Mouse (Mus musculus) gastrocnemius, postnatal 10 days (tissue): ENCODE results near the gene Saal1. TPM values are rescaled to one million over a fixed set of nuclear protein-coding genes. Genes with fewer than 3 reads are reported as not detected.
"Not testable (repeated sequence)": the region's sequence is repeated elsewhere in the genome, so short reads cannot be mapped to it uniquely, and the experiment has no call there.

Experiments used
- DNase-seq: peaks from one replicate; pipeline ENCODE4 v3.0.0; 2021; ENCODE audit warnings: mixed read lengths
- total RNA-seq, 2 experiments: library from RNA; stranded (reverse); gene quantifications; 2 replicates each; pipeline ENCODE4 v1.2.3; 2021

Gene Saal1
- total RNA-seq, 2 experiments from 2014 or later = 4.9 to 7.0 TPM

GRCm38 (mm10) chr7:46696754-46697153 lies 13.7 kb downstream of the Saal1 start:
- no peak for DNase-seq

GRCm38 (mm10) chr7:46686827-46687226 lies 23.7 kb downstream of the Saal1 start:
- DNase-seq = no peak

DNA sequence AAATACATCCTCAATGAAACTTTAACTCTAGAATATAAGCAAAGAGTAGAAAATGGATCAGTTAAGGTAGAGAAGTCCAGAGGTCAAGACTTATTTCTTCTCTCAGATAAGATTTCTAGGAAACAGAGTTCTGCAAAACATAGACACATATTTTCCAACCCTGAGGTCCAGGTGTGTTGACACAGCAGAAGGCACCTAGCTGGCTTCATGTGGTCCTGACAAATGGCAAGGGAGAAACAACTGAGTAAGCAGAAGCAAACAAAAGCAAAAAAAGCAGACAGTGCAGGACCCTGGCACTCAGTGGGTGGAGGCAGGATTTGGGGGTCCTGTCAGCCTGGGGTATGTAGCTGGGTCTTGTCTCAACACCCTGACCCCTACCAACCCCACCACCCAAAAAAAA lies 29.7 kb downstream of the Saal1 start:
- no peak for DNase-seq

- DNase-seq = not testable (repeated sequence)
These were observed 31.4 kb downstream of the Saal1 start for GRCm38 (mm10) chr7:46679044-46679443.

- DNase-seq = no peak
These were observed 32.1 kb downstream of the Saal1 start for GRCm38 (mm10) chr7:46678417-46678816.

- no peak for DNase-seq
These were observed 33.6 kb downstream of the Saal1 start for GRCm38 (mm10) chr7:46676808-46677360.

DNA sequence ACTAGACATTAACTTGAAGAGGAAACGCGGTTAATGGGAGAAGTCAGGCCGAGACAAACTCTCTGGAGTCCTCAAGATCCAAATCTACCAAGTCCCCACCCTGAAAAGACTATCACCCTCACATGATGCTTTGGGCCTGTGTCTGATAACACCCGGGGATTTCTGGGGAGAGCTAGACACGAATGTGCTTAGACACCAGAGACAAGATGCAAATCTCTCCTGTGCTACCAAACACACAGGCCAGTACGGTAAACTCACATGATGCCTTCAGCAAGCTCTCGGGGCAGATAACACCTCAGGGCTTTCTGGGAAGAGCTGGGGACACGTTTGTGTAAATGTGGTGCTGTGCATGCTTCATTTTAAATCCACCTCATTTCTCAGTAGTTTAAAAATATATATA lies 34.6 kb downstream of the Saal1 start:
- no peak for DNase-seq

DNA sequence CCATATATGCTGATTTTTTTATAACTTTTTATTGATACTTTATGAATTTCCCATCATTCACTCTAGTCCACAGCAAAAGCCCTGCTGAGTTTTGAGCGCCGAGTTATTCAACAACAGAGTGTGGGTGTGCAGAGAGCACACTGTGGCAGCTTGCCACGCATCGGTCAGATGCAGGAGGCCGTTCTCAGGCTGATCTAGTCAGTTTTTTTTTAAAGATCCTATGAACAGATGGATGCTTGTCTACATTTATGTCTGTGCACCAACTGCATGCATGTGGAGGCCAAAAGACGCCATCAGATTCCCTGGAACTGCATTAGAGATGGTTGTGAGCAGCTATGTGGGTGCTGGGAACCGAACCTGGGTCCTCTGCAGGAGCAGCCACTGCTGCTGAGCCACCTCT lies 35.4 kb downstream of the Saal1 start:
- DNase-seq = no peak

DNA sequence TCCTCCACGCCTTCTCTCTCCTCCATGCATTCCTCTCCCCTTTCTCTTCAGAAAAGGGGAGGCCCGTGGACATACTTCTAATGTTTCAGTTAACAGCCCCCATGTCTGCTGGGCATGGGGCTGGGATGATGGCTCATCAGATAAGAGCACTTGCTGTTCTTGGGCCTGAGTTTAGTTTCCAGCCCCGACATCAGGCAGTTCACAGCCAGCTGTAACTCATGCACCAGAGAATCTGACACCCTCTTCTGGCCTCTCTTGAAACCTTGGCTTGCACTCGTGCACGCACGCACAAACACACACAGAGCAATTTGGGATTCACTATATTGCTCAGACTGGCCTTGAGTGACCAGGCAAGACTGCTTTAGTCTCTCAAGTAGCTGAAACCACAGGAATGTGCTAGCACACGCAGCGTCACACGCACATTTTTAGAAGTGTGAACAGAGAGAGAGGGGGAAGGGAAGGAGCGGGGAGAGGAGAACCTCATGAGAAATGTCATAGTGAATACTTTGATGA lies 38.3 kb downstream of the Saal1 start, which contains the start of gene Tph1:
Gene Tph1, minus strand, starts transcription at position 378 of the 513 bp plus-strand sequence.
- no peak for DNase-seq

- DNase-seq = peak; percentile 14
These were observed 43.2 kb downstream of the Saal1 start for GRCm38 (mm10) chr7:46667256-46667655.

DNA sequence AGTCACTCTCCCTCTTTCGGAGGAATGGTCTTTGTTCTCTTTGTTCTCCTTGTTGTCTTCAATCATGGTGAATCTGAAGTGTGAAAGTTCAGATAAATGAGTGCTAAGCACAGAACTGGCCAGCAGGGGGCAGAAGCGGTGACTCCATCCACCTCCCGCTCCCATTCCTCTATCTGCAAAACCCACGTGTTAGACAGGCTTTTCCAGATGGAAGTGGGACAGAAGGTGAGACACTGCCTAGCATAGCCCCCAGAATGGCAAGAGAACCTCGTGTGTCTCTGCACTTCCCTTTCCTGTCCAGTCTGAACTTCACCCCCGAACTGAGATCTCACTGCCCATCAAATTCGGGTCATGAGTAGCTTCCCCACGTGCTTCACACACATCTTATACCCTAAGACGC lies 45.2 kb downstream of the Saal1 start:
- DNase-seq = peak; percentile 41

DNA sequence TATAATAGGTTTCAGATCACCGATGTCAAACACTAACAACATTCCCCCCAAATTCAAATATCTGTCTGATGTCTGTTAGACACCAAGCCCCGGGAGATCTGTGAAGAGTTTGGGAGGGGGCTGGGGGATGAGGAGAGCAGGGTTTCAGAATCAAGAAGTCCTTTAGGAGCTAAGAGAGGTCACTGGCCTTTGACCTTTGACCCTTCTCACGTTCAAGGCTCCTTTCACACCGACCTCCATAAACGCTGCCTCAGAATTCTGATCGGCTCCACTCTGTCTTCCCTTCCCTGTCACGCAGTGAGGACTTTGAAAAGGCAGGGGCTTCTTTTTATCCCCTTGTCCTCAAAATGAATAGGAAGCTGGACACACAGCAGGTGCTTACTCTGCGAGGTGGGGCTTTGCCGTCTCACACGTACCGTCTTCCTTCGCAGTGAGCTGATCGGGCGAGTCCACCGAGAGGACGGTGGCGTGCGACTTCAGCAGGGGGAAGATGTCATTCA lies 48.8 kb downstream of the Saal1 start:
- no peak for DNase-seq

DNA sequence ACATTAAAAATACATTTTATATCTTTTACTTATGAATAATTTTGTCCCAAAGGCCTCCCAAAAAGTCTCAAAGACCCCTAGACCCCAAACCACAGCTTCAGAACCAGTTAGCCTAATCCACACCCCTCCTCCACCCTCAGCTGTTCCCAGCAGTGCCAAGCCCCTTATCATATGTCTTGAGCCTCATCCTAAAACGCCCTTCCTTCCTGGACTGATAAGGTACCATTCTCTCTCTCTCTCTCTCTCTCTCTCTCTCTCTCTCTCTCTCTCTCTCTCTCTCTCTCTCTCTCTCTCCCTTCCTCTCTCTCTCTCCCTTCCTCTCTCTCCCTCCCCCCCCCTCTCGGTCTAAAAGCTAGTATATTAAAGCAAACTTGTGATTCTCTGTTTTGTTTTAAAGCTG lies 58.2 kb downstream of the Saal1 start:
- DNase-seq = no peak

- not testable (repeated sequence) for DNase-seq
These were observed 60.2 kb downstream of the Saal1 start for GRCm38 (mm10) chr7:46650231-46650630.

DNA sequence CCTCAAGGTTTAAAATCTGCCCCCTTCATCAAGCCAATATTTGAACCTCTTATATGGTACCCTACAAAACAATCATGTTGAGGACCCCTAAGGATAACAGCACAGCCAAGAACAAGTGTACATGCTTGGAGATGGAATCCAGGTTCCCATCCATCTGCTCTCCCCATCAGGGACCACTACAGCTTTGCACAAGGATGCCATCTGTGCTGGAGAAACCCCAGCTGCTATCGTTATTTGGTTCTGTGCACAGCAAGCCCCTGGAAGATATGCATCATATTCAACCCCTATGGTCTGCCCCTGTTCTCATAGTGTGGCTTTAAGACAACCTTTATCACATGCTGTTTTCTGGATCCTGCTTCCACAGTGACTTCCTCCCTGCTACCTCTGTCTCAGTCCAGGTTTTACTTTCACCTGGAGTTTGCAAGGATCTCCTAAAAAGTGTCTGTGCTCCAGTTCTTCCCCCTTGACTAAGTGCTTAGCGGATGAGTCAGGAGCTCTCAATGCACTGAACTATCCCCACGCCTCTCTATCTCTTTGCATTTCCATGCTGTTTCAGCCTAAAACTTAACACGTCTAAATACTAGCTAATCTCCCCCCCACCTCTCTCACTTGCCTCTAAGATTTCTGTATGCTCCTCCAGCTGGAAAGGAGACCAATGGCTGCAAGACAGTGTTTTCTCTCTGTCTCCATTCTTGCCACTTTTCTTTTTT lies 61.9 kb downstream of the Saal1 start:
- no peak for DNase-seq

GRCm38 (mm10) chr7:46643172-46643571 lies 67.3 kb downstream of the Saal1 start:
- no peak for DNase-seq

DNA sequence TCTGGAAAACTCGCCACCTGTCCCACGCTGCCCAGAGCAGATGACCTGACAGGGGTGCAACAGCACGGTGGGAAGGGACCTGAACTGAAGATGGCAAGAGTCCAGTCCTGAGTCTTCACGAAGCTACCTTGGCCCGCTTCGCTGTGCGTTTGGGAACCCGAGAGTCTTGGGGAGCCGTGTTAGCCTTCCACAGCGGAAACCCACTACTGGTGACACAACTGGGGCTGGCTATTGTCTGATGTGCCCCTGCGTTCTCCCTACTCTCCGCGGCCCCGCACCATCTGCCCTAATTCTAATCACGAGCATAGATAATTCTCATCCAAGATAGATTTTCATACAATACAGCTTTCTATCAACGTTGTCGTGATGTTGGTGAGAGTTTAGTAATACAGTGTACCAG lies 70.4 kb downstream of the Saal1 start:
- no peak for DNase-seq

DNA sequence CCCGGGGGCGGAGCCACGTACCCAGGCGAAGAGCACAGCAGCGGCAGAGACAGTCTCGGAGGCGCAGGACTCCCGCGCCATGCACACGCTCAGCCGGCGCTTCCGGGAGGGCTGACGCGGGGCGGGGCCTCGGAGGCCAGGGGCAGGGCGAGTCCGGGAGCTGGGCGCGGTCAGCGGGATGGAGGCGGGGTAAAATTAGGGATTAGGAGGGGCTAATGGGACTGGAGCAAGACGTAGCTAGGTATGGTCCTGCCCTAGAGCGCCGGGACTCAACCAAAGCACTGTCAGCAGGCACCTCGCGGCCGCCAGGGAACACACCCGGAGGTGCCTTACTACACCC lies 70.8 kb downstream of the Saal1 start, which contains the start of gene Sergef:
Gene Sergef, minus strand, starts transcription at position 116 of the 340 bp plus-strand sequence.
- DNase-seq = peak; percentile 85

- DNase-seq = peak; percentile 15
These were observed 71.4 kb downstream of the Saal1 start for GRCm38 (mm10) chr7:46638889-46639691.
